Mouse (Mus musculus): ENCODE results near the gene E130309D02Rik. TPM values are rescaled to one million over a fixed set of nuclear protein-coding genes. Genes with fewer than 3 reads are reported as not detected.
A peak's percentile ranks its signal among the peaks of the same experiment; 100 is the strongest.

E130309D02Rik gene
- polyA plus RNA-seq, 1 experiment = not detected

DNA sequence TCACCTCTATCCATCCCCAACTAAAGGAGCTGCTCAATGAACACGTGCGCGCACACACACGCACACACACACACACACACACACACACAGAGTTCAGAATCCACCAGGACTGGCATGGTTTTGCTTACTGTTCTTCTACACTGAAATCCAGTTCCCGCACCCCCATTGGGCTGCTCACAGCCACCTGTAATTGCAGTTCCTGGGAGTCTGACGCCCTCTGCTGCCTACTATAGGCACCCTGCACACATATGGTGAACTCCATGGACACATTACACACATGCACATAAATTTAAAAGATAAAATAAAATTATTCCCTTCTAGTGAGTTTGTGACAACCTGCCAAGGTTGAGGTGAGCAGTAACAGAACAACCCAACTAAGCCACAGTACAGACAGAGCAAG lies 30.4 kb downstream of the E130309D02Rik start:
- 55% methylated on average over 6 of the region's 6 CpGs for WGBS
- Histone ChIP-seq H3K27ac (ENCODE audit: insufficient read depth, low read depth, low read length) (no peak overlapping the region), H3K4me3 (ENCODE audit: insufficient read depth, low read depth, low read length) (no peak overlapping the region), H3K4me1 (ENCODE audit: control insufficient read depth, insufficient read depth, low read length) (peaks cover 2% of the 10 kb centered on the region; the same call in 1 of the 2 replicates)
- TF ChIP-seq POLR2A (IDR thresholded peaks at IDR 0.05; ENCODE audit: insufficient read depth, low read depth, low read length) (no peak), CTCF (IDR thresholded peaks at IDR 0.05; ENCODE audit: insufficient read depth, low read depth, low read length) (no peak)

DNA sequence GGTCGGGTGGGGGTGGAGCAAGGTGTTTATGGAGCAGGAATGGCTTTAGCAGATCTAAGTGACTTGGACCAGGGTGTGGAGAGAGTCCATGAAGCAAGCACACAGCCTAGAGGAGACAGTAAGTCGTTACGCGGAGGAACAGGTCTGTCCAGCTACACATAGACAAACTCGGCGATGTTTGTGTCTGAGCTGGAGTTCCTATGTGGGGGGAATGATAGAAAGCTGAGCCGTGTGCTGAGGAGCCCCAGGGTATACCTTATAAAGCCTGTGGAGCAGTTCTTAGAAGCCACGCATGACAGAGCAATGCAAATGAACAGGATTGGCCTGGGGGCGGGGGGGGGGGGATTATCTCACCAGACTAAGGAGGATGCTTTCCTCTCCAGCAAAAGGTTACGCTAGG lies 35.9 kb downstream of the E130309D02Rik start:
- TF ChIP-seq CTCF (IDR thresholded peaks at IDR 0.05; ENCODE audit: insufficient read depth, low read depth, low read length) = no peak
- no peak for TF ChIP-seq POLR2A (IDR thresholded peaks at IDR 0.05; ENCODE audit: insufficient read depth, low read depth, low read length)
- WGBS = 48% methylated on average over 10 of the region's 10 CpGs
- no peak overlapping the region for H3K4me3 ChIP-seq (ENCODE audit: insufficient read depth, low read depth, low read length)
- no peaks in the 10 kb centered on the region for H3K4me1 ChIP-seq (ENCODE audit: control insufficient read depth, insufficient read depth, low read length)
- no peak overlapping the region for H3K27ac ChIP-seq (ENCODE audit: insufficient read depth, low read depth, low read length)

DNA sequence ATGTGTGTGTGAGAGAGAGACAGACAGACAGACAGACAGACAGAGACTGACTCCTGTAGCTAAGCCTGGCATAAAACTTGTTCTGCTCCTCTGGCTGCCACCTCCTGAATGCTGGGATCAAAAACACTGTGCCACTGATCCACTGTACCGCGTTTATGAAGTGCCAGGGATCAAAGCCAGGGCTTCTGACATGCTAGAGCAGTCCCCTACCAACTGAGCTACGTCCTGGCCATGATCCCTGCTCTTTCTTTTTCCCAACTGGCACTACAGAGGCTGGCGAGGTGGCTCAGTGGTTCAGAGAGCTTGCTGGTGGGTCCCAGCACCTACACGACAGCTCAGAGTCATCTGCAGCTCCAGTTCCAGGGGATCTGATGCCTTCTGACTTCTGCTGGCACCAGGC lies 39.4 kb downstream of the E130309D02Rik start:
- H3K27ac ChIP-seq (ENCODE audit: insufficient read depth, low read depth, low read length) = no peak overlapping the region
- 47% methylated on average over 5 of the region's 5 CpGs for WGBS
- peaks cover 10% of the 10 kb centered on the region for H3K4me1 ChIP-seq (ENCODE audit: control insufficient read depth, insufficient read depth, low read length)
- TF ChIP-seq CTCF (IDR thresholded peaks at IDR 0.05; ENCODE audit: insufficient read depth, low read depth, low read length) = no peak
- TF ChIP-seq POLR2A (IDR thresholded peaks at IDR 0.05; ENCODE audit: insufficient read depth, low read depth, low read length) = no peak
- H3K4me3 ChIP-seq (ENCODE audit: insufficient read depth, low read depth, low read length) = no peak overlapping the region

DNA sequence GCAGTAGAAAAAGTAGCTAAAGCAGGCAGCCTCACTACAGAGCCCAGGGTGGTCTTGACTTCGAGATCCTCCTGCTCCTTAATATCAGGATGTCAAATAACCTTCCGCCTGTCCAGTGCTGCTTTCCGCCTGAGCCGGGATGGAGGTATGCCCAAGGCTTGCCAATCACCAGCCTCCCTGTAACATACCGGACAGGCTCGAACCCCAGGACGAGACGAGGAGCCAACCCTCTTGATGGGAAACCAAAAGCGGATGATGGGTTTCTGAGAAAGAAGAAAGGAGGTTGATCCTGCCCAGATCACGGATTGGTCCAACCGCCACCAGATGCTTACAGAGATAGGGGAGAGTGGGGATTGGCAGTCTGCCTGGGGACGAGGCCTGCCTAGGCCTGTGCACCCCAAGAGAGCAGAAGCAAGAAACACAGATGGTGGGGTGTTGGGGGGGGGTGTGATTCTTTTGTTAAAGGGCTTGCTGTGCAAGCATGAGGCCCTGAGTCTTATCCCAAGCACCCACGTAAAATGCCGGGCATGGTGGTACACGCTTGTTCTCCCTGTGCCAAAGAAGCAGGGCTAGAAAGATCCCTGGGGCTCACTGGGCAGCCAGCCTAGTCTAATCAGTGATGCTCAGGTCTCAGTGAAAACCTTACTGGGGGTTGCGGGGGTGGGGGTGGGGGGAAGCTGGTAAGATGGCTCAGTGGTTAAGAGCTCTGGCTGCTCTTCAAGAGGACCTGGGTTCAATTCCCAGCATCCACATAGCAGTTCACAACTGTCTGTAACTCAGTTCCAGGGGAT lies 42.4 kb downstream of the E130309D02Rik start:
- no peak overlapping the region for H3K27ac ChIP-seq (ENCODE audit: insufficient read depth, low read depth, low read length)
- no peak for TF ChIP-seq CTCF (IDR thresholded peaks at IDR 0.05; ENCODE audit: insufficient read depth, low read depth, low read length)
- TF ChIP-seq POLR2A (IDR thresholded peaks at IDR 0.05; ENCODE audit: insufficient read depth, low read depth, low read length) = no peak
- WGBS = 84% methylated on average over 16 of the region's 16 CpGs
- no peak overlapping the region for H3K4me3 ChIP-seq (ENCODE audit: insufficient read depth, low read depth, low read length)
- peaks cover 18% of the 10 kb centered on the region for H3K4me1 ChIP-seq (ENCODE audit: control insufficient read depth, insufficient read depth, low read length)

DNA sequence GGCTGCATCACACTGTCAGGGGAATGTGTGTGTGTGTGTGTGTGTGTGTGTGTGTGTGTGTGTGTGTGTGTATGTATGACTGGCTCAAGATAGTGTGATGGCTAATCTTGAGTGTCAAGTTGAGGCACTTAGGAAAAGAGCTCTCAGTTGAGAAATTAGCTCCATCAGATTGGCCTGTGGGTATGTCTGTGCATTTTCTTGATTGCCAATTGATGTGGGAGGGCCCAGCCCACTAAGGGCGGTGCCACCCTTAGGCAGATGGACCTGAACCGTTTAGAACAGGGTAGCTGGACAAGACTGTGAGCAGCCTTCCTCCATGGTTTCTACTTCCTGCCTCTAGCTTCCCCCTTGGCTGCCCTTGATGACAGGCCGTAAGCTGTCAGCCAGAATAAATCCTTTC lies 43.1 kb downstream of the E130309D02Rik start:
- no peak for TF ChIP-seq CTCF (IDR thresholded peaks at IDR 0.05; ENCODE audit: insufficient read depth, low read depth, low read length)
- no peak for TF ChIP-seq POLR2A (IDR thresholded peaks at IDR 0.05; ENCODE audit: insufficient read depth, low read depth, low read length)
- 78% methylated on average over 3 of the region's 3 CpGs for WGBS
- Histone ChIP-seq H3K27ac (ENCODE audit: insufficient read depth, low read depth, low read length) (no peak overlapping the region), H3K4me1 (ENCODE audit: control insufficient read depth, insufficient read depth, low read length) (peaks cover 18% of the 10 kb centered on the region), H3K4me3 (ENCODE audit: insufficient read depth, low read depth, low read length) (no peak overlapping the region)

GRCm38 (mm10) chr5:143271642-143272041 lies 43.5 kb downstream of the E130309D02Rik start:
- TF ChIP-seq POLR2A (IDR thresholded peaks at IDR 0.05; ENCODE audit: insufficient read depth, low read depth, low read length) (no peak), CTCF (IDR thresholded peaks at IDR 0.05; ENCODE audit: insufficient read depth, low read depth, low read length) (no peak)
- WGBS = 54% methylated on average over 6 of the region's 6 CpGs
- H3K27ac ChIP-seq (ENCODE audit: insufficient read depth, low read depth, low read length) = no peak overlapping the region
- peaks cover 22% of the 10 kb centered on the region for H3K4me1 ChIP-seq (ENCODE audit: control insufficient read depth, insufficient read depth, low read length)
- H3K4me3 ChIP-seq (ENCODE audit: insufficient read depth, low read depth, low read length) = no peak overlapping the region

GRCm38 (mm10) chr5:143270151-143270519 lies 45.0 kb downstream of the E130309D02Rik start:
- WGBS = 3% methylated on average over 12 of the region's 12 CpGs
- H3K27ac ChIP-seq (ENCODE audit: insufficient read depth, low read depth, low read length) = peak overlapping the region; percentile 30; the same call in 1 of the 2 replicates
- H3K4me3 ChIP-seq (ENCODE audit: insufficient read depth, low read depth, low read length) = peak overlapping the region; percentile 84
- H3K4me1 ChIP-seq (ENCODE audit: control insufficient read depth, insufficient read depth, low read length) = peaks cover 25% of the 10 kb centered on the region
- no peak for TF ChIP-seq POLR2A (IDR thresholded peaks at IDR 0.05; ENCODE audit: insufficient read depth, low read depth, low read length)
- TF ChIP-seq CTCF (IDR thresholded peaks at IDR 0.05; ENCODE audit: insufficient read depth, low read depth, low read length) = no peak

- under 1% methylated on average over 77 of the region's 79 CpGs for WGBS
- H3K27ac ChIP-seq (ENCODE audit: insufficient read depth, low read depth, low read length) = peak within 1 kb of the TSS; percentile 65
- peak within 1 kb of the TSS; percentile 84 for H3K4me3 ChIP-seq (ENCODE audit: insufficient read depth, low read depth, low read length)
- TF ChIP-seq CTCF (IDR thresholded peaks at IDR 0.05; ENCODE audit: insufficient read depth, low read depth, low read length) (no peak), POLR2A (IDR thresholded peaks at IDR 0.05; ENCODE audit: insufficient read depth, low read depth, low read length) (peak; percentile 95)
- H3K4me1 ChIP-seq (ENCODE audit: control insufficient read depth, insufficient read depth, low read length) = peaks cover 30% of the 10 kb centered on the region
These were observed 45.6 kb downstream of the E130309D02Rik start, which contains the start of gene Zfp316 for GRCm38 (mm10) chr5:143269363-143270150. TSS of gene Zfp316 (minus strand) at chr5:143270022.

DNA sequence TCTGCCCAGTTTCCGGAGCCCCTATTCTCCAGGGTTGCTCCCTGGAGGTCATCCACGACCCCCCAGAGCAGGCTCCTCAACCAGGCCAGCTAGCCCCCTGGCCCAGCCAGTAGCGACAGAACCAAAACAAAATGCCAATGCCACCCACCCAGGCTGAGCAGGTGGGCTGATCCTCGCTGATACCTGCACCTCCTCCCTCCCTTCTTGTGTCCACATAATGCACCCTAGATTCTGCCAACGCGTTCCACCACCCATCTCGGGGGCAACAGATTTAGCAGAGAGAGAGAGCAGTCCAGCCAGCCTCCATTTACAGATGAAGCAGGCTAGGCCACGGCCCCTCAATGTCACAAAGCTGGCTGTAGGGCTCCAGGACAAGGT lies 46.2 kb downstream of the E130309D02Rik start:
- WGBS = 14% methylated on average over 8 of the region's 8 CpGs
- no peak overlapping the region for H3K27ac ChIP-seq (ENCODE audit: insufficient read depth, low read depth, low read length)
- peak overlapping the region; percentile 84 for H3K4me3 ChIP-seq (ENCODE audit: insufficient read depth, low read depth, low read length)
- peaks cover 36% of the 10 kb centered on the region for H3K4me1 ChIP-seq (ENCODE audit: control insufficient read depth, insufficient read depth, low read length)
- TF ChIP-seq POLR2A (IDR thresholded peaks at IDR 0.05; ENCODE audit: insufficient read depth, low read depth, low read length) = no peak; the same call in 1 of the 2 replicates
- TF ChIP-seq CTCF (IDR thresholded peaks at IDR 0.05; ENCODE audit: insufficient read depth, low read depth, low read length) = no peak
